Mouse (Mus musculus): Measurements from ENCODE around the gene Med10. TPM values are rescaled to one million over a fixed set of nuclear protein-coding genes. Genes with fewer than 3 reads are reported as not detected.

The Med10 gene
- polyA plus RNA-seq, 1 experiment from 2014 or later = 46.9 TPM

- no peak for DNase-seq
These were observed 47.4 kb downstream of the Med10 start for GRCm38 (mm10) chr13:69849579-69849978.

DNA sequence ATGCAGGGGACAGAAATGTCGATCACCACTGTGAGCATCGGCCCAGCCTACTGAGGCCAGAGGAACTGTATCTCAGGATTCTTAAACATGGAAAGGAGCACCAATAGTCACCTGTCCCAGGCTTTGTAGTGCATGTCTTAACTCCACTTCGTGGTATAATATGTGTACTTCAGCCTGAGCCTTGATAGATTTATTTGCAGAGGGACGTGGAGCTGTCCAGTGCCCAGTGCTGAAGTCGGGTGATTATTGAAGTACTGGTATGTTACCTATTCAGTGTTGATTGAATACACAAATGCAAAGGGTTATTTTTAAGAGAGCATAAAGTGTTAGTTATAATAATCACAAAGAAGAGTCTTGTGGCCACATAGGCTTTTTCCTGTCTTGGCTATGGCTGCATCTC lies 50.1 kb downstream of the Med10 start:
- H3K27ac ChIP-seq (ENCODE audit: low read depth) = no peak overlapping the region
- no peaks in the 10 kb centered on the region for H3K36me3 ChIP-seq (replicated peaks; ENCODE audit: insufficient read depth, low read length)
- H3K9ac ChIP-seq (replicated peaks) = no peak overlapping the region
- no peak overlapping the region for H3K4me3 ChIP-seq (ENCODE audit: low read depth, low read length)
- no peaks in the 10 kb centered on the region for H3K9me3 ChIP-seq (ENCODE audit: low read length)
- no peaks in the 10 kb centered on the region for H3K4me1 ChIP-seq (ENCODE audit: insufficient read depth)
- WGBS (ENCODE audit: insufficient replicate concordance) = 50% methylated on average over 5 of the region's 5 CpGs
- DNase-seq = peak; percentile 18
- TF ChIP-seq CTCF (IDR thresholded peaks at IDR 0.05; ENCODE audit: low read depth) = no peak
- TF ChIP-seq EP300 (IDR thresholded peaks at IDR 0.05; ENCODE audit: low read depth) = no peak
- H3K4me2 ChIP-seq (ENCODE audit: low read depth, low read length) = no peak overlapping the region
- ATAC-seq = no peak
- H3K27me3 ChIP-seq (ENCODE audit: insufficient read depth, low read length) = no peaks in the 10 kb centered on the region

More at GRCm38 (mm10) chr13:69849579-69849978, 47.4 kb downstream of the Med10 start:
- Histone ChIP-seq H3K9ac (replicated peaks) (no peak overlapping the region), H3K4me3 (ENCODE audit: low read depth, low read length) (no peak overlapping the region), H3K9me3 (ENCODE audit: low read length) (no peaks in the 10 kb centered on the region), H3K36me3 (replicated peaks; ENCODE audit: insufficient read depth, low read length) (no peaks in the 10 kb centered on the region), H3K4me1 (ENCODE audit: insufficient read depth) (no peaks in the 10 kb centered on the region), H3K27me3 (ENCODE audit: insufficient read depth, low read length) (no peaks in the 10 kb centered on the region), H3K4me2 (ENCODE audit: low read depth, low read length) (no peak overlapping the region), H3K27ac (ENCODE audit: low read depth) (no peak overlapping the region)
- TF ChIP-seq EP300 (IDR thresholded peaks at IDR 0.05; ENCODE audit: low read depth) (no peak), CTCF (IDR thresholded peaks at IDR 0.05; ENCODE audit: low read depth) (no peak)
- ATAC-seq = no peak
- 85% methylated on average over 1 of the region's 1 CpGs for WGBS (ENCODE audit: insufficient replicate concordance)

DNA sequence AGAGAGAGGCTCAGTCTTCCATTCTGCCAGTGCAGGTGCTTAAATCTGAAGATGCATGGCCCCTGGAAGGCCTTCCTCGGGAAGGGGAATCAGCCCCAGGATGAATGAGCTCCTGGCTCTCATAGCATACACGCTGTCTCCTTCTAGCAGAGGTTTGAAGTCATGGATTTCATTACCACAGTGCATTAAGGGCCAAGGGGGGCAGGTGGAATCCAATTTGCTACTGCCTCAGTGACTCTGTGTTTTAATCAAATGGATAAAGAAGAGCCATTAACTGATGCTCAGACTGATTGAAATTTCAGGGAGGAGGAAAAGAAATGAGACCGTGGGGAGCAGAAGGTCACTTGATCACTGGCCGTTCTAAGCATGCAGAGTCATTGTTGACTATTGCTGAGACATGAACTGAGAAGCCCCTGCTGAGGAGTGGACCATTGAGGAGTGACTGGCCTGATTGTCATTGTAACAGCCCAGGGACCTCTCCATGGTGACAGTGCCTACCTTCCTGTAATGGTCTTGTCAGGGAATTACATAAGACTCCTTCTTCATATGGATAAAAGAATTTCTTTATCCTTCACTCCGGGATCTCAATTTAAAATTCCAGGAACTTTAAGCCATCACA lies 51.3 kb downstream of the Med10 start:
- Histone ChIP-seq H3K27ac (ENCODE audit: low read depth) (no peak overlapping the region), H3K4me1 (ENCODE audit: insufficient read depth) (no peaks in the 10 kb centered on the region)

DNA sequence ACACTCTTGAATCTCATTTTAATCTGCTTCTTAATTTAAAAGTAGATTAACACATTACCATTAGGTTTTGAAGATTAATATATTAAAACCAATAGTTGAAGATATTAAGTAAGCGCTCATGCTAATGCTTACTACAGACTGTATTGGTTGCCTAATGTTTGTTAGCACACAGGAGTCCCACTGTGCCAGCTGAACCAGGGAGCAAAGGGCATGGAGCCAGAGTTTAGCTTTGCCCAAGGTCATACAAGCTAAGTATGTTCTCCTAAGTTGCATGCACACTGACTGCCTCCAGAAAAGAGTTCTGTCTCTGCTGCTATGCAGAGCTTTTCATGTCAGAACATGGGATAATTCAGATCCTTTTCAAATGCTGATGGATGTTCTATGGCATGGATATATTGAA lies 53.7 kb downstream of the Med10 start:
- ATAC-seq = peak; percentile 54; the same call in 1 of the 2 replicates
- 79% methylated on average over 1 of the region's 1 CpGs for WGBS (ENCODE audit: insufficient replicate concordance)
- TF ChIP-seq EP300 (IDR thresholded peaks at IDR 0.05; ENCODE audit: low read depth) = no peak
- TF ChIP-seq CTCF (IDR thresholded peaks at IDR 0.05; ENCODE audit: low read depth) = no peak
- Histone ChIP-seq H3K9me3 (ENCODE audit: low read length) (no peaks in the 10 kb centered on the region), H3K4me3 (ENCODE audit: low read depth, low read length) (no peak overlapping the region), H3K4me1 (ENCODE audit: insufficient read depth) (no peaks in the 10 kb centered on the region), H3K4me2 (ENCODE audit: low read depth, low read length) (no peak overlapping the region), H3K27ac (ENCODE audit: low read depth) (no peak overlapping the region), H3K27me3 (ENCODE audit: insufficient read depth, low read length) (no peaks in the 10 kb centered on the region), H3K9ac (replicated peaks) (no peak overlapping the region), H3K36me3 (replicated peaks; ENCODE audit: insufficient read depth, low read length) (no peaks in the 10 kb centered on the region)
- DNase-seq = no peak

More for the DNA sequence above, 51.3 kb downstream of the Med10 start:
- H3K27me3 ChIP-seq (ENCODE audit: insufficient read depth, low read length) = no peaks in the 10 kb centered on the region
- H3K9ac ChIP-seq (replicated peaks) = no peak overlapping the region
- no peak for ATAC-seq
- TF ChIP-seq EP300 (IDR thresholded peaks at IDR 0.05; ENCODE audit: low read depth) (no peak), CTCF (IDR thresholded peaks at IDR 0.05; ENCODE audit: low read depth) (no peak)
- 64% methylated on average over 5 of the region's 5 CpGs for WGBS (ENCODE audit: insufficient replicate concordance)
- H3K4me2 ChIP-seq (ENCODE audit: low read depth, low read length) = no peak overlapping the region
- H3K36me3 ChIP-seq (replicated peaks; ENCODE audit: insufficient read depth, low read length) = no peaks in the 10 kb centered on the region
- no peaks in the 10 kb centered on the region for H3K9me3 ChIP-seq (ENCODE audit: low read length)
- DNase-seq = no peak
- H3K4me3 ChIP-seq (ENCODE audit: low read depth, low read length) = no peak overlapping the region

DNA sequence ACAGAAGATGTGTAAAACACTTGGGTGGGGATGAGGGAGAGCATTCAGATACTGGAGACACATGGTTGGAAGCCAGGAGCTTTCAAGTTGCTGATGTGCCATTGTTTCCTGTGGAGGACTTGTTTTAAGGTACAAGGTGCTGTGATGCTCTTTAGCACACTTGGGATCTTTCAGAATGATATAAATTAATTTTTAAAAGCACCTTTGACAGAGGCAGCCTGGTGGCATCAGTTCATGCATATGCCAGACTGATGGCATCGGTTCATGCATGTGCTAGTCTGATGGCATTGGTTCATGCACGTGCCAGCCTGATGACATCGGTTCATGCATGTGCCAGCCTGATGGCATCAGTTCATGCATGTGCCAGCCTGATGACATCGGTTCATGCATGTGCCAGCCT lies 60.1 kb downstream of the Med10 start:
- Histone ChIP-seq H3K9ac (replicated peaks) (no peak overlapping the region), H3K4me1 (ENCODE audit: insufficient read depth) (no peaks in the 10 kb centered on the region), H3K4me2 (ENCODE audit: low read depth, low read length) (no peak overlapping the region), H3K4me3 (ENCODE audit: low read depth, low read length) (no peak overlapping the region), H3K27ac (ENCODE audit: low read depth) (no peak overlapping the region), H3K9me3 (ENCODE audit: low read length) (no peaks in the 10 kb centered on the region), H3K36me3 (replicated peaks; ENCODE audit: insufficient read depth, low read length) (no peaks in the 10 kb centered on the region), H3K27me3 (ENCODE audit: insufficient read depth, low read length) (no peaks in the 10 kb centered on the region)
- DNase-seq (no peak), ATAC-seq (no peak)
- TF ChIP-seq CTCF (IDR thresholded peaks at IDR 0.05; ENCODE audit: low read depth) (no peak), EP300 (IDR thresholded peaks at IDR 0.05; ENCODE audit: low read depth) (no peak)
- 87% methylated on average over 4 of the region's 4 CpGs for WGBS (ENCODE audit: insufficient replicate concordance)

GRCm38 (mm10) chr13:69864911-69865310 lies 62.7 kb downstream of the Med10 start:
- no peak overlapping the region for H3K27ac ChIP-seq (ENCODE audit: low read depth)
- DNase-seq = no peak
- TF ChIP-seq CTCF (IDR thresholded peaks at IDR 0.05; ENCODE audit: low read depth) (no peak), EP300 (IDR thresholded peaks at IDR 0.05; ENCODE audit: low read depth) (no peak)
- no peak overlapping the region for H3K4me2 ChIP-seq (ENCODE audit: low read depth, low read length)
- no peaks in the 10 kb centered on the region for H3K4me1 ChIP-seq (ENCODE audit: insufficient read depth)
- H3K4me3 ChIP-seq (ENCODE audit: low read depth, low read length) = no peak overlapping the region
- H3K9ac ChIP-seq (replicated peaks) = no peak overlapping the region
- H3K27me3 ChIP-seq (ENCODE audit: insufficient read depth, low read length) = no peaks in the 10 kb centered on the region
- H3K9me3 ChIP-seq (ENCODE audit: low read length) = no peaks in the 10 kb centered on the region
- ATAC-seq = no peak
- no peaks in the 10 kb centered on the region for H3K36me3 ChIP-seq (replicated peaks; ENCODE audit: insufficient read depth, low read length)
- 69% methylated on average over 8 of the region's 8 CpGs for WGBS (ENCODE audit: insufficient replicate concordance)

Other genes with a start within 250 kb of the Med10 start
- 4.7 and 5.2 TPM in 2 replicates for gene Srd5a1, start 191.0 kb upstream of the Med10 start, polyA plus RNA-seq (2015; fragmentation: Nextera tagmentation; extraction: Ambion mirVana)
- 0.09 TPM in 1 of 2 replicates, not detected in the other for gene Ube2ql1, start 62.5 kb upstream of the Med10 start, polyA plus RNA-seq (2015; fragmentation: Nextera tagmentation; extraction: Ambion mirVana)